Mouse (Mus musculus): ENCODE data around the gene Mut. TPM values are rescaled to one million over a fixed set of nuclear protein-coding genes. Genes with fewer than 3 reads are reported as not detected.
A peak's percentile ranks its signal among the peaks of the same experiment; 100 is the strongest.

Mut gene
- polyA plus RNA-seq, 1 experiment from 2014 or later = 29.4 TPM

DNA sequence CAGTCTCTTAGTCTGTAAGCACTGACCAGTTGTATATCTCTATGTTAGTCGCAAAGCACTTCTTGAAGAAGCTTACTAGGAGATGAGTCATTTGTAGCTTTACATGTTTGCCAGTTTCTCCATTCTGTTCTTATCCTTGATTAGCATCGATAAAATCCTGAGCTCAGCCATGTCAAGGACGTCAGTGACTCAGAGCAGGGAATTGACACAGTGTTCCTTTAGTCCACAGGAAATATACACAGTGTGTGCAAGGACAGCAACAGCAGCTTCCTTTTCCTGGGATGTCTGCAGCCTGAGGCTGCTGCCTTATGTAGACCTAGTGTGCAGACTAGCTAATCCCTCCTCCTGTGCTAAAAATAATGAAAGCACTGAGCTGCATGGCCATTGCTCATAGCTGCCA is 14.0 kb downstream of the Mut start:
- H3K4me1 ChIP-seq = no peaks in the 10 kb centered on the region
- no peak overlapping the region for H3K9ac ChIP-seq
- peak; percentile 32; the same call in 1 of the 2 replicates for ATAC-seq
- peaks cover 60% of the 10 kb centered on the region for H3K36me3 ChIP-seq
- H3K4me2 ChIP-seq = no peak overlapping the region
- H3K27ac ChIP-seq = no peak overlapping the region
- no peaks in the 10 kb centered on the region for H3K27me3 ChIP-seq (replicated peaks)
- WGBS (ENCODE audit: insufficient replicate concordance) = 69% methylated on average over 3 of the region's 3 CpGs
- no peaks in the 10 kb centered on the region for H3K9me3 ChIP-seq (replicated peaks)
- no peak overlapping the region for H3K4me3 ChIP-seq

DNA sequence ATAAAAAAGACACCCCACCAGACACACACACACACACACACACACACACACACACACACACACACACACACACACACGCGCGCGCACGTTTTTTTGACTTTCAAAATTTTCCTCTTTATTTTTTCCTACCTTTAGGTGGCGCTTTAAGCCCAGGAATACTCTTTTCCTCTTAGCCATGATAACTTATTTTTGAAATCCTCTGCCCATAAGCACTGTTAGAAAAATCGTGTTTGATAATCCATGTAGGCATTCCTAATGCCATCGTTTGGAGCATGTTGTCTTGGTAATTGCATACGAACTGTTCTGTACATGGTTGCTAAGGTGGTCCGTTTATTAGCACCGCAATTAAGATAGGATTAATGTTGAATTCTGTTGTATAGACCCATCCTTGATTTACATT is 43.4 kb downstream of the Mut start:
- WGBS (ENCODE audit: insufficient replicate concordance) = 74% methylated on average over 11 of the region's 11 CpGs
- Histone ChIP-seq H3K36me3 (no peaks in the 10 kb centered on the region), H3K9me3 (replicated peaks) (no peaks in the 10 kb centered on the region), H3K4me2 (no peak overlapping the region), H3K27ac (no peak overlapping the region), H3K9ac (no peak overlapping the region), H3K4me3 (no peak overlapping the region), H3K27me3 (replicated peaks) (no peaks in the 10 kb centered on the region), H3K4me1 (no peaks in the 10 kb centered on the region)
- ATAC-seq = no peak

DNA sequence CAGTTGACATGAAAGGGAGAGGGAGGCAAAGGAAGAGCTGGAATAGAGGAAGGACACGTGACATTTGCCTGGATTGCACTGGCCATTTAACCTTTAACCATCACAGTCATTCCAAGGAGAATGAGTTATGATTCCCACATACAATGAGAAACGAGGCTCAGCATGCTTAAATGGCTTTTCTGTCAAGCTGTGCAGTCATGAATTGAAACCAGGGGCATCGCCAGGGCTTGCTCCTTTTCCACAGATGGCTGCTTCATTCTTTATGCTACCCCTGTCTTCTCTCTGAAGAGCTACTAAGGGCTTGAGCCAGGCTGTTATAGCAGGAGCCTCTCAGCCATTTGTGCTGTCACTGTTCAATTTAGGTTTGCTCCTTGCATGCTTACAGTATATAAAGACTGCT is 57.6 kb downstream of the Mut start:
- Histone ChIP-seq H3K36me3 (no peaks in the 10 kb centered on the region), H3K9ac (no peak overlapping the region), H3K4me1 (no peaks in the 10 kb centered on the region), H3K9me3 (replicated peaks) (no peaks in the 10 kb centered on the region), H3K27me3 (replicated peaks) (no peaks in the 10 kb centered on the region), H3K4me2 (no peak overlapping the region), H3K4me3 (no peak overlapping the region), H3K27ac (no peak overlapping the region)
- no peak for ATAC-seq
- WGBS (ENCODE audit: insufficient replicate concordance) = 50% methylated on average over 3 of the region's 3 CpGs

Other genes with a start within 250 kb of the Mut start
- not detected in 2 replicates for gene Esp1, start 207.6 kb upstream of the Mut start, polyA plus RNA-seq (2016; fragmentation: Nextera tagmentation; extraction: Ambion mirVana)
- 0.08 and 0.17 TPM in 2 replicates for gene Crisp2, start 127.7 kb upstream of the Mut start, polyA plus RNA-seq (2016; fragmentation: Nextera tagmentation; extraction: Ambion mirVana)
- 216 and 219 TPM in 2 replicates for gene Rhag, start 123.6 kb upstream of the Mut start, polyA plus RNA-seq (2016; fragmentation: Nextera tagmentation; extraction: Ambion mirVana)
- 0.71 and 0.75 TPM in 2 replicates for gene 9130008F23Rik, start 54.1 kb upstream of the Mut start, polyA plus RNA-seq (2016; fragmentation: Nextera tagmentation; extraction: Ambion mirVana)
- not detected in 2 replicates for gene Glyatl3, start 20.3 kb upstream of the Mut start, polyA plus RNA-seq (2016; fragmentation: Nextera tagmentation; extraction: Ambion mirVana)
- 27.5 and 29.1 TPM in 2 replicates for gene Cenpq, start 362 bp downstream of the Mut start, polyA plus RNA-seq (2016; fragmentation: Nextera tagmentation; extraction: Ambion mirVana)

Measured in liver, embryonic 12.5 days (tissue).